Mouse (Mus musculus): ENCODE data around the gene Slco1b2. TPM values are rescaled to one million over a fixed set of nuclear protein-coding genes. Genes with fewer than 3 reads are reported as not detected.

Gene Slco1b2
- polyA plus RNA-seq, 1 experiment from 2014 or later = not detected

GRCm38 (mm10) chr6:141615348-141615747 is 14.0 kb upstream of the Slco1b2 start:
- Histone ChIP-seq H3K4me1 (ENCODE audit: control insufficient read depth, insufficient read depth, low read length) (no peaks in the 10 kb centered on the region), H3K9ac (ENCODE audit: low read depth, low read length) (no peak overlapping the region), H3K27me3 (ENCODE audit: control insufficient read depth, insufficient read depth, low read depth, low read length) (no peaks in the 10 kb centered on the region), H3K4me3 (ENCODE audit: low read depth, low read length) (no peak overlapping the region), H3K9me3 (replicated peaks; ENCODE audit: control insufficient read depth, low read length, poor library complexity, severe bottlenecking) (no peaks in the 10 kb centered on the region), H3K4me2 (ENCODE audit: low read length) (no peak overlapping the region), H3K27ac (ENCODE audit: low read length) (no peak overlapping the region), H3K36me3 (ENCODE audit: control insufficient read depth, insufficient read depth, low read length) (no peaks in the 10 kb centered on the region)
- no peak for ATAC-seq
- 90% methylated on average over 3 of the region's 3 CpGs for WGBS

GRCm38 (mm10) chr6:141632935-141633334 is 3.6 kb downstream of the Slco1b2 start:
- no peaks in the 10 kb centered on the region for H3K9me3 ChIP-seq (replicated peaks; ENCODE audit: control insufficient read depth, low read length, poor library complexity, severe bottlenecking)
- 84% methylated on average over 6 of the region's 6 CpGs for WGBS
- H3K27me3 ChIP-seq (ENCODE audit: control insufficient read depth, insufficient read depth, low read depth, low read length) = no peaks in the 10 kb centered on the region
- no peaks in the 10 kb centered on the region for H3K4me1 ChIP-seq (ENCODE audit: control insufficient read depth, insufficient read depth, low read length)
- no peak overlapping the region for H3K27ac ChIP-seq (ENCODE audit: low read length)
- H3K36me3 ChIP-seq (ENCODE audit: control insufficient read depth, insufficient read depth, low read length) = no peaks in the 10 kb centered on the region
- ATAC-seq = no peak
- H3K4me2 ChIP-seq (ENCODE audit: low read length) = no peak overlapping the region
- no peak overlapping the region for H3K4me3 ChIP-seq (ENCODE audit: low read depth, low read length)
- H3K9ac ChIP-seq (ENCODE audit: low read depth, low read length) = no peak overlapping the region

GRCm38 (mm10) chr6:141635250-141635649 is 5.9 kb downstream of the Slco1b2 start:
- no peak overlapping the region for H3K4me2 ChIP-seq (ENCODE audit: low read length)
- no peaks in the 10 kb centered on the region for H3K36me3 ChIP-seq (ENCODE audit: control insufficient read depth, insufficient read depth, low read length)
- H3K27me3 ChIP-seq (ENCODE audit: control insufficient read depth, insufficient read depth, low read depth, low read length) = no peaks in the 10 kb centered on the region
- WGBS = 83% methylated on average over 2 of the region's 2 CpGs
- no peaks in the 10 kb centered on the region for H3K9me3 ChIP-seq (replicated peaks; ENCODE audit: control insufficient read depth, low read length, poor library complexity, severe bottlenecking)
- no peaks in the 10 kb centered on the region for H3K4me1 ChIP-seq (ENCODE audit: control insufficient read depth, insufficient read depth, low read length)
- ATAC-seq = no peak
- no peak overlapping the region for H3K27ac ChIP-seq (ENCODE audit: low read length)
- no peak overlapping the region for H3K9ac ChIP-seq (ENCODE audit: low read depth, low read length)
- H3K4me3 ChIP-seq (ENCODE audit: low read depth, low read length) = no peak overlapping the region

GRCm38 (mm10) chr6:141640639-141641038 is 11.3 kb downstream of the Slco1b2 start:
- no peak overlapping the region for H3K4me2 ChIP-seq (ENCODE audit: low read length)

GRCm38 (mm10) chr6:141687008-141687407 is 57.7 kb downstream of the Slco1b2 start:
- no peak overlapping the region for H3K4me2 ChIP-seq (ENCODE audit: low read length)
- no peak overlapping the region for H3K27ac ChIP-seq (ENCODE audit: low read length)
- WGBS = 79% methylated on average over 4 of the region's 4 CpGs
- H3K27me3 ChIP-seq (ENCODE audit: control insufficient read depth, insufficient read depth, low read depth, low read length) = no peaks in the 10 kb centered on the region
- no peaks in the 10 kb centered on the region for H3K4me1 ChIP-seq (ENCODE audit: control insufficient read depth, insufficient read depth, low read length)
- H3K9ac ChIP-seq (ENCODE audit: low read depth, low read length) = no peak overlapping the region
- no peak for ATAC-seq
- no peaks in the 10 kb centered on the region for H3K9me3 ChIP-seq (replicated peaks; ENCODE audit: control insufficient read depth, low read length, poor library complexity, severe bottlenecking)
- no peaks in the 10 kb centered on the region for H3K36me3 ChIP-seq (ENCODE audit: control insufficient read depth, insufficient read depth, low read length)
- H3K4me3 ChIP-seq (ENCODE audit: low read depth, low read length) = no peak overlapping the region

More at GRCm38 (mm10) chr6:141640639-141641038, 11.3 kb downstream of the Slco1b2 start:
- H3K27me3 ChIP-seq (ENCODE audit: control insufficient read depth, insufficient read depth, low read depth, low read length) = no peaks in the 10 kb centered on the region
- 96% methylated on average over 1 of the region's 1 CpGs for WGBS
- no peaks in the 10 kb centered on the region for H3K4me1 ChIP-seq (ENCODE audit: control insufficient read depth, insufficient read depth, low read length)
- H3K9ac ChIP-seq (ENCODE audit: low read depth, low read length) = no peak overlapping the region
- ATAC-seq = no peak
- H3K9me3 ChIP-seq (replicated peaks; ENCODE audit: control insufficient read depth, low read length, poor library complexity, severe bottlenecking) = no peaks in the 10 kb centered on the region
- no peak overlapping the region for H3K4me3 ChIP-seq (ENCODE audit: low read depth, low read length)
- no peaks in the 10 kb centered on the region for H3K36me3 ChIP-seq (ENCODE audit: control insufficient read depth, insufficient read depth, low read length)
- H3K27ac ChIP-seq (ENCODE audit: low read length) = no peak overlapping the region

GRCm38 (mm10) chr6:141691246-141691645 is 61.9 kb downstream of the Slco1b2 start:
- no peak for ATAC-seq
- Histone ChIP-seq H3K36me3 (ENCODE audit: control insufficient read depth, insufficient read depth, low read length) (no peaks in the 10 kb centered on the region), H3K27ac (ENCODE audit: low read length) (no peak overlapping the region), H3K9ac (ENCODE audit: low read depth, low read length) (no peak overlapping the region), H3K4me1 (ENCODE audit: control insufficient read depth, insufficient read depth, low read length) (no peaks in the 10 kb centered on the region), H3K27me3 (ENCODE audit: control insufficient read depth, insufficient read depth, low read depth, low read length) (no peaks in the 10 kb centered on the region), H3K9me3 (replicated peaks; ENCODE audit: control insufficient read depth, low read length, poor library complexity, severe bottlenecking) (no peaks in the 10 kb centered on the region), H3K4me2 (ENCODE audit: low read length) (no peak overlapping the region), H3K4me3 (ENCODE audit: low read depth, low read length) (no peak overlapping the region)

Other genes with a start within 250 kb of the Slco1b2 start
- 19.0 and 21.2 TPM in 2 replicates for gene Slco1c1, start 105.2 kb upstream of the Slco1b2 start, polyA plus RNA-seq (2015; fragmentation: Nextera tagmentation; extraction: Ambion mirVana)
- not detected in 2 replicates for gene Gm5724, start 144.3 kb downstream of the Slco1b2 start, polyA plus RNA-seq (2015; fragmentation: Nextera tagmentation; extraction: Ambion mirVana)
- gene Slco1a4, start 226.7 kb downstream of the Slco1b2 start, polyA plus RNA-seq (2015; fragmentation: Nextera tagmentation; extraction: Ambion mirVana) = 1.3 and 1.5 TPM in 2 replicates

Measured in midbrain, embryonic 16.5 days (tissue).